Mouse (Mus musculus) CD4-positive naive resting alpha-beta T cell, adult 76 days (primary cell): ENCODE measurements around the gene Mdn1. TPM values are rescaled to one million over a fixed set of nuclear protein-coding genes. Genes with fewer than 3 reads are reported as not detected.

Experiments used
- total RNA-seq: library from RNA; stranded (reverse); gene quantifications from one replicate; pipeline ENCODE4 v1.2.4, GENCODE M21; 2023

The Mdn1 gene
- total RNA-seq: 118 TPM

GRCm38 (mm10) chr4:32656918-32657662 lies at the start of gene Mdn1:
TSS of gene Mdn1 (plus strand) at chr4:32657119.

GRCm38 (mm10) chr4:32615034-32615881 lies 41.7 kb upstream of the Mdn1 start, which contains the start of gene Casp8ap2:
TSS of gene Casp8ap2 (plus strand) at chr4:32615451.

GRCm38 (mm10) chr4:32799966-32800576 lies 143.2 kb downstream of the Mdn1 start, which contains the start of gene Lyrm2:
TSS of gene Lyrm2 (plus strand) at chr4:32800253.

Other genes starting within 250 kb of the Mdn1 start
- not detected for gene Gja10, start 54.4 kb upstream of the Mdn1 start, total RNA-seq
- gene Casp8ap2, start 41.7 kb upstream of the Mdn1 start, total RNA-seq: 25.3 TPM
- 21.4 TPM for gene Lyrm2, start 143.1 kb downstream of the Mdn1 start, total RNA-seq